Mouse (Mus musculus): ENCODE results near the gene Fam126b. TPM values are rescaled to one million over a fixed set of nuclear protein-coding genes. Genes with fewer than 3 reads are reported as not detected.
"Not testable (repeated sequence)": the region's sequence is repeated elsewhere in the genome, so short reads cannot be mapped to it uniquely, and the experiment has no call there.

Fam126b gene
- polyA plus RNA-seq, 1 experiment from 2014 or later, result 17.7 TPM

GRCm38 (mm10) chr1:58615146-58615545 is 29.0 kb upstream of the Fam126b start:
- H3K36me3 ChIP-seq (ENCODE audit: control insufficient read depth, insufficient read depth, low read length), result no peaks in the 10 kb centered on the region
- H3K27ac ChIP-seq (ENCODE audit: low read depth, low read length), result no peak overlapping the region
- no peak overlapping the region for H3K4me2 ChIP-seq (ENCODE audit: low read length)
- H3K4me3 ChIP-seq (ENCODE audit: low read length), result no peak overlapping the region
- 81% methylated on average over 4 of the region's 4 CpGs for WGBS
- no peaks in the 10 kb centered on the region for H3K27me3 ChIP-seq (replicated peaks; ENCODE audit: control insufficient read depth, insufficient read depth, low read length)
- no peaks in the 10 kb centered on the region for H3K4me1 ChIP-seq (ENCODE audit: control insufficient read depth, insufficient read depth, low read depth, low read length)
- H3K9ac ChIP-seq (ENCODE audit: low read depth, low read length), result no peak overlapping the region
- no peak for ATAC-seq
- H3K9me3 ChIP-seq (ENCODE audit: control insufficient read depth, low read length), result no peaks in the 10 kb centered on the region

GRCm38 (mm10) chr1:58614424-58614823 is 28.3 kb upstream of the Fam126b start:
- Histone ChIP-seq H3K4me1 (ENCODE audit: control insufficient read depth, insufficient read depth, low read depth, low read length) (no peaks in the 10 kb centered on the region), H3K9me3 (ENCODE audit: control insufficient read depth, low read length) (no peaks in the 10 kb centered on the region), H3K36me3 (ENCODE audit: control insufficient read depth, insufficient read depth, low read length) (no peaks in the 10 kb centered on the region), H3K27ac (ENCODE audit: low read depth, low read length) (no peak overlapping the region), H3K4me2 (ENCODE audit: low read length) (no peak overlapping the region), H3K4me3 (ENCODE audit: low read length) (no peak overlapping the region), H3K27me3 (replicated peaks; ENCODE audit: control insufficient read depth, insufficient read depth, low read length) (no peaks in the 10 kb centered on the region), H3K9ac (ENCODE audit: low read depth, low read length) (no peak overlapping the region)
- no peak for ATAC-seq
- WGBS, result 77% methylated on average over 3 of the region's 3 CpGs

- WGBS, result 88% methylated on average over 6 of the region's 6 CpGs
- H3K4me3 ChIP-seq (ENCODE audit: low read length), result no peak overlapping the region
- H3K27me3 ChIP-seq (replicated peaks; ENCODE audit: control insufficient read depth, insufficient read depth, low read length), result no peaks in the 10 kb centered on the region
- H3K27ac ChIP-seq (ENCODE audit: low read depth, low read length), result no peak overlapping the region
- no peak overlapping the region for H3K4me2 ChIP-seq (ENCODE audit: low read length)
- no peak for ATAC-seq
- H3K36me3 ChIP-seq (ENCODE audit: control insufficient read depth, insufficient read depth, low read length), result no peaks in the 10 kb centered on the region
- H3K4me1 ChIP-seq (ENCODE audit: control insufficient read depth, insufficient read depth, low read depth, low read length), result no peaks in the 10 kb centered on the region
- H3K9me3 ChIP-seq (ENCODE audit: control insufficient read depth, low read length), result no peaks in the 10 kb centered on the region
- H3K9ac ChIP-seq (ENCODE audit: low read depth, low read length), result no peak overlapping the region
Measured at GRCm38 (mm10) chr1:58613786-58614185, 27.7 kb upstream of the Fam126b start.

GRCm38 (mm10) chr1:58610611-58611010 is 24.5 kb upstream of the Fam126b start:
- Histone ChIP-seq H3K9me3 (ENCODE audit: control insufficient read depth, low read length) (0 out of 2 replicates have a peak, but pooled peaks cover 2% of the 10 kb centered on the region), H3K9ac (ENCODE audit: low read depth, low read length) (no peak overlapping the region), H3K27ac (ENCODE audit: low read depth, low read length) (no peak overlapping the region), H3K4me1 (ENCODE audit: control insufficient read depth, insufficient read depth, low read depth, low read length) (no peaks in the 10 kb centered on the region), H3K27me3 (replicated peaks; ENCODE audit: control insufficient read depth, insufficient read depth, low read length) (no peaks in the 10 kb centered on the region), H3K4me3 (ENCODE audit: low read length) (no peak overlapping the region), H3K36me3 (ENCODE audit: control insufficient read depth, insufficient read depth, low read length) (no peaks in the 10 kb centered on the region), H3K4me2 (ENCODE audit: low read length) (no peak overlapping the region)
- WGBS, result 57% methylated on average over 1 of the region's 1 CpGs
- no peak for ATAC-seq

GRCm38 (mm10) chr1:58610166-58610565 is 24.0 kb upstream of the Fam126b start:
- H3K36me3 ChIP-seq (ENCODE audit: control insufficient read depth, insufficient read depth, low read length), result no peaks in the 10 kb centered on the region
- H3K4me3 ChIP-seq (ENCODE audit: low read length), result no peak overlapping the region
- H3K27me3 ChIP-seq (replicated peaks; ENCODE audit: control insufficient read depth, insufficient read depth, low read length), result no peaks in the 10 kb centered on the region
- no peak overlapping the region for H3K27ac ChIP-seq (ENCODE audit: low read depth, low read length)
- H3K9ac ChIP-seq (ENCODE audit: low read depth, low read length), result no peak overlapping the region
- 0 out of 2 replicates have a peak, but pooled peaks cover 2% of the 10 kb centered on the region for H3K9me3 ChIP-seq (ENCODE audit: control insufficient read depth, low read length)
- ATAC-seq, result no peak
- no peaks in the 10 kb centered on the region for H3K4me1 ChIP-seq (ENCODE audit: control insufficient read depth, insufficient read depth, low read depth, low read length)
- no peak overlapping the region for H3K4me2 ChIP-seq (ENCODE audit: low read length)
- WGBS, result 90% methylated on average over 1 of the region's 1 CpGs

GRCm38 (mm10) chr1:58609591-58609990 is 23.5 kb upstream of the Fam126b start:
- not testable (repeated sequence) for H3K36me3 ChIP-seq (ENCODE audit: control insufficient read depth, insufficient read depth, low read length); H3K4me2 ChIP-seq (ENCODE audit: low read length); ATAC-seq; H3K4me3 ChIP-seq (ENCODE audit: low read length); H3K9me3 ChIP-seq (ENCODE audit: control insufficient read depth, low read length); H3K27ac ChIP-seq (ENCODE audit: low read depth, low read length); H3K27me3 ChIP-seq (replicated peaks; ENCODE audit: control insufficient read depth, insufficient read depth, low read length); H3K4me1 ChIP-seq (ENCODE audit: control insufficient read depth, insufficient read depth, low read depth, low read length); H3K9ac ChIP-seq (ENCODE audit: low read depth, low read length)
- WGBS, result 91% methylated on average over 5 of the region's 5 CpGs

- Histone ChIP-seq H3K27ac (ENCODE audit: low read depth, low read length) (no peak overlapping the region), H3K4me3 (ENCODE audit: low read length) (no peak overlapping the region), H3K9ac (ENCODE audit: low read depth, low read length) (no peak overlapping the region), H3K4me2 (ENCODE audit: low read length) (no peak overlapping the region), H3K4me1 (ENCODE audit: control insufficient read depth, insufficient read depth, low read depth, low read length) (no peaks in the 10 kb centered on the region), H3K36me3 (ENCODE audit: control insufficient read depth, insufficient read depth, low read length) (no peaks in the 10 kb centered on the region), H3K9me3 (ENCODE audit: control insufficient read depth, low read length) (0 out of 2 replicates have a peak, but pooled peaks cover 2% of the 10 kb centered on the region), H3K27me3 (replicated peaks; ENCODE audit: control insufficient read depth, insufficient read depth, low read length) (no peaks in the 10 kb centered on the region)
- no peak for ATAC-seq
- WGBS, result 84% methylated on average over 4 of the region's 4 CpGs
Measured at GRCm38 (mm10) chr1:58603738-58604137, 17.6 kb upstream of the Fam126b start.

GRCm38 (mm10) chr1:58602681-58603080 is 16.6 kb upstream of the Fam126b start:
- 0 out of 2 replicates have a peak, but pooled peaks cover 2% of the 10 kb centered on the region for H3K9me3 ChIP-seq (ENCODE audit: control insufficient read depth, low read length)
- no peaks in the 10 kb centered on the region for H3K27me3 ChIP-seq (replicated peaks; ENCODE audit: control insufficient read depth, insufficient read depth, low read length)
- 80% methylated on average over 4 of the region's 4 CpGs for WGBS
- H3K4me3 ChIP-seq (ENCODE audit: low read length), result no peak overlapping the region
- no peaks in the 10 kb centered on the region for H3K4me1 ChIP-seq (ENCODE audit: control insufficient read depth, insufficient read depth, low read depth, low read length)
- no peak overlapping the region for H3K27ac ChIP-seq (ENCODE audit: low read depth, low read length)
- no peak overlapping the region for H3K9ac ChIP-seq (ENCODE audit: low read depth, low read length)
- H3K36me3 ChIP-seq (ENCODE audit: control insufficient read depth, insufficient read depth, low read length), result no peaks in the 10 kb centered on the region
- no peak overlapping the region for H3K4me2 ChIP-seq (ENCODE audit: low read length)
- no peak for ATAC-seq

- Histone ChIP-seq H3K9ac (ENCODE audit: low read depth, low read length) (no peak overlapping the region), H3K9me3 (ENCODE audit: control insufficient read depth, low read length) (no peaks in the 10 kb centered on the region), H3K4me2 (ENCODE audit: low read length) (peak overlapping the region; percentile 64), H3K36me3 (ENCODE audit: control insufficient read depth, insufficient read depth, low read length) (peaks cover 2% of the 10 kb centered on the region; the same call in 1 of the 2 replicates), H3K4me1 (ENCODE audit: control insufficient read depth, insufficient read depth, low read depth, low read length) (peaks cover 12% of the 10 kb centered on the region), H3K4me3 (ENCODE audit: low read length) (no peak overlapping the region; the same call in 1 of the 2 replicates), H3K27me3 (replicated peaks; ENCODE audit: control insufficient read depth, insufficient read depth, low read length) (no peaks in the 10 kb centered on the region), H3K27ac (ENCODE audit: low read depth, low read length) (no peak overlapping the region)
- 93% methylated on average over 1 of the region's 1 CpGs for WGBS
- ATAC-seq, result no peak
Measured at GRCm38 (mm10) chr1:58587491-58587890, 1.4 kb upstream of the Fam126b start.

Measured in hindbrain, embryonic 16.5 days (tissue).